Mouse (Mus musculus) testis, adult 2 months (tissue): ENCODE measurements around the gene Ado.

Experiments
- CTCF ChIP-seq: fragments of 200-500 bp; IDR thresholded peaks from 2 replicates; pipeline ENCODE4 v1.5.1; 2012; ENCODE audit warnings: low read depth, mild to moderate bottlenecking, inconsistent platforms, low read length, moderate library complexity; ENCODE audit not compliant: control insufficient read depth, insufficient read depth, insufficient replicate concordance
- POLR2A ChIP-seq: fragments of 200-500 bp; IDR thresholded peaks from 2 replicates; pipeline ENCODE4 v1.6.1; 2012; ENCODE audit warnings: low read depth, mild to moderate bottlenecking, inconsistent platforms, low read length, moderate library complexity; ENCODE audit not compliant: control insufficient read depth

- TF ChIP-seq POLR2A (no peak), CTCF (no peak)
Observed at GRCm38 (mm10) chr10:67524130-67524529, 24.6 kb downstream of the Ado start.
